Mouse (Mus musculus) brown adipose tissue, adult 24 weeks (tissue): ENCODE measurements at regions not wholly inside any gene's neighbourhood (a gene's known extent, or its start where the extent isn't known, plus 50 kb on each side); places are given as distances from the start of the nearest gene placed in this dataset.

Experiments
- H3K27ac ChIP-seq: fragments of 200-500 bp; replicated peaks from 2 replicates; pipeline ENCODE4 v1.5.1; 2012; ENCODE audit warnings: low read depth, mild to moderate bottlenecking, low read length
- H3K4me1 ChIP-seq: fragments of 200-500 bp; 2 replicates; pipeline ENCODE4 v1.6.1; 2012; ENCODE audit warnings: low read length, mixed read lengths; ENCODE audit not compliant: control insufficient read depth, insufficient read depth, insufficient read length
- H3K4me3 ChIP-seq: fragments of 200-500 bp; 2 replicates; pipeline ENCODE4 v1.5.1; 2012; ENCODE audit warnings: low read depth, mild to moderate bottlenecking, low read length, moderate library complexity; ENCODE audit not compliant: insufficient read depth

GRCm38 (mm10) chr15:85667381-85667791 is 67.4 kb upstream of the Ppara start:
- H3K27ac ChIP-seq: peak overlapping the region; percentile 93
- peak overlapping the region; percentile 67 for H3K4me3 ChIP-seq
- peaks cover 26% of the 10 kb centered on the region for H3K4me1 ChIP-seq

DNA sequence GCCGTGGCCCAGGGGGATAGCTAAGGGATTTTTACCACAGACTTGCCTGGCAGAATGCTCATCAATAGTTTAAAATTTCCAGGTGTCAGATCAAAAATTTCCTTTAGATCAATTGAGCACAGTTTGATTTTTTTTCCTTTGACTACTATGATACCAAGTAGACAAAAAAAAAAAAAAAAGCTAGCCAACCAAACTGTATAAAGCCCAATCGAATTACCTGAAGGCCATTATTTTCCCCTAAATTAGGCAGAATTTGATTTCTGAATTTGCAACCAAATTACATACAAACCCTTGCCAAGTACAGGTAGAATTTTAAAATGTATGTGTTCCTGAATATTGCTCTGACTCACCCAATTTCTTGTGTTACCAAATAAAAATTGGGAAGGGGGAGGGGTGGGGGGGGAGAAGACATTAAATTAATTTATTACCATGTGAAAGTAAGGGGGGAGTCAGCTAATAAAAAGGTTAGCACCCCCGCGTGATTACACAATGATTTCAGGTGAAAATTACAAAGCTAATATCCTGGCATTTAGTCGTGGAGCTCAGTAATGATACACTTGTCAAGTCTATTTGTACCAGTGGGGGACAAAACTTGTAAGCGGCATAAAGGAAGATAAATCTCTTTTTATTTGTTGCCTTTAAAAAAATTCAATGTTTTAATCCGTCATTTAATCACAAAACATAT is 66.7 kb upstream of the Ppara start:
- Histone ChIP-seq H3K27ac (peak overlapping the region; percentile 93), H3K4me3 (peak overlapping the region; percentile 67), H3K4me1 (peaks cover 20% of the 10 kb centered on the region)

DNA sequence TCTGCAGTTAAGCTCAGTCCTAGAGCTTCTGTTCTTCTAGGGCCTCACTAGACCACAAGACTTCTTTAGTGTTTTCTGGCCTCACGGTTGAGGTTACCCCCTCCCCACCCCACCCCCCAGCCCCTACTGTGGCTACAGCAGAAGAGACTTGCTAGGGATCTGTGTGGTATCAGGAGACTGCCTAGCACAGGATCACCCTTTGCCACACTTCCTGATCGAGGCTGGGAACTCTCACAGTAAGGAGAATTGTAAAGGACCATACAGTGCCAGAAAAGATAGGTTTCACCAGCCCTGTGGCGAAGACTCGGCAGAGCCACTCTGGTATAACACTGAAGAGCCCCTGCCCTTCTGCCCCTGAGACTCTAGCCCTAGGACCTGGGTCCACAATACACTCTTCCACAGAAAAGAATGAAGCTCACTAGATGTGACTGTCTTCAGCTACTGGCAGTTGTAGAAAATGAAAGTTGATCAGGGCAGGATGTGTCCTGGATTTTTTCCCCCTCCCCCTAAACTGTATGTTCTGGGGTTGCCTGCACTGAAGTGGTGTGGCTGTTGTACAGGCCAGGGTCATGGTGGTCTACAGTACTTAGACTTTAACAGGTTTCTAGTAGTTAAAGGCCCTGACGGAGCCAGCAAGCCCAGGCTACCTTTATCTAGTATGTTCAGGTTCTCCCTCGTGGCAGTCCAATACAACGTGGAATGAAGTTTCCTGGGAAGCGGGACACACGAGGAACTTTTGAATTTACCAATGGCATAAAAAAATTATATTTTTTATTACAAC is 65.7 kb upstream of the Ppara start:
- Histone ChIP-seq H3K4me3 (peak overlapping the region; percentile 92), H3K27ac (peak overlapping the region; percentile 100), H3K4me1 (peaks cover 14% of the 10 kb centered on the region)

- H3K4me3 ChIP-seq: peak overlapping the region; percentile 92
- H3K27ac ChIP-seq: peak overlapping the region; percentile 100
- peaks cover 11% of the 10 kb centered on the region for H3K4me1 ChIP-seq
Measured at GRCm38 (mm10) chr15:85669652-85670175, 65.1 kb upstream of the Ppara start.

GRCm38 (mm10) chr15:85670176-85670788 is 64.5 kb upstream of the Ppara start:
- H3K4me3 ChIP-seq: peak overlapping the region; percentile 92
- H3K27ac ChIP-seq: peak overlapping the region; percentile 100
- H3K4me1 ChIP-seq: peaks cover 11% of the 10 kb centered on the region

DNA sequence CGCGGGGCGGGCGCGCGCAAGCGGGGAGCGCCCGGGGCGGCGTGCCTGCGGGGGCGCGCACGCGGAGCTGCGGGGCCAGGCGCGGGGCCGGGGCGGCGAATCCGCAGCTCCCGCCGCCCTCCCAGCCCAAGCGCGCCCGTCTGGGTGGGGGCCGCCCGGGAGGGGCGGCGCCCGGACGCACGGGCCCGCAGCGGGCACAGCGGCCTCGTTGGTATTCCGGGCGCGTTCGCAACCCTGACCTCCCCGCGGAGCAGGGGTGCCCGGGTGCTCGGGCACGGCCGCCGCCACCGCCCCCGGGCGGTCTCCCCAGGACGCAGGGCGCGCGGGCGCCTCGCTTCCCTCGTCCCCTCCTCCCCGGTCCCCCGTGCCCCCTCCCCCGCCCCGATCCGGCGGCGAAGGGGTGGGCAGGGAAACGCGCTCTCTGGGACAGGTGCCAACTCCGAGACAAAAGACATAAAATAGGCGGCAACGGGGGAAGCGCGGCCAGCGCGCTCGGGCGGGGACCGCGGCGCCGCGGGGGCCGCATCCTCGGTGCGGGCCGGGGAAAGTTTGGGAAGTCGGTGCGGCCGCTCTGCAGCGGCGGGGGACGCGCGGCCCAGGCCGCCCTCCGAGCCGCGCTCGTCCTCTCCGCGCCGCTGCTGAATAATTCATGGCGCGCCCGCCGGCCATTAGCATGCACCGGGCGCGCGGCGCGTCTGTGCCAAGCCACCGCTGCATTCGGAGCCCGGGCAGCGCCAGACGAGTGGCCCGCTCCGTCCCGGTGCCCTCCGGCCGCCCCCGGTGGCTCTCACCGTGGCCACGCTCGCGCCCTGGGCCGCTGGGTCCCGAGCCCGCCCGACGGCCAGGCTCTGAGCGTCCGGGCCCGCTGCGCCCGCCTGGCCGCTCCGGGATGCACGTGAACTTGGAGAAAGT is 63.7 kb upstream of the Ppara start:
- H3K4me3 ChIP-seq: peak overlapping the region; percentile 92
- H3K4me1 ChIP-seq: peaks cover 7% of the 10 kb centered on the region
- H3K27ac ChIP-seq: peak overlapping the region; percentile 100

DNA sequence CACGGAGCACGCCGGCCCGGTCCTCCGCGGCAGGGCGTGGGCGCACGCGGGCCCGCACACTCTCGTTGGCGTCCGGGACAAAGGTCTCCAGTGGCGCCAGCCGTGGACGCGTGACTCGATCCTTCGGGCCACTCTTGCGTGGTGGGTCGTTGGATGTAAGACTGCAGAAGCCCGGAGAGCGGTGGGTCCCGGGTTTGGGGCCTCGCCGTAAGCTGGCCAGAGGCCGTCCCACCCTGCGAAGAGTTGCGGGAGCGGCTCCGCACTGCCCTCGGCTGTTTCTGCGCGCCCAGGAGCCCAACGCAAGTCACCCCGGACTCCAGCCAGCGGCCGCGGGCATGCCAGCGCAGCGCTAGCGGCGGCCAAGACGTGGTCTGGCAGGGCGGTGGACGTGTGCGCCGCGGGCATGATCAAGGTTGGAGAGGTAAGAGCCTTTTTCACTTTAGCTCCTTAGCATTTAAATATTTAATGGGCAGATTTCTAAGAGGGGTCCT is 63.0 kb upstream of the Ppara start:
- H3K4me3 ChIP-seq: peak overlapping the region; percentile 92
- peak overlapping the region; percentile 94 for H3K27ac ChIP-seq
- peaks cover 7% of the 10 kb centered on the region for H3K4me1 ChIP-seq

- H3K4me1 ChIP-seq: peaks cover 12% of the 10 kb centered on the region
- H3K4me3 ChIP-seq: peak overlapping the region; percentile 92
- H3K27ac ChIP-seq: peak overlapping the region; percentile 94
Measured at GRCm38 (mm10) chr15:85672376-85672775, 62.4 kb upstream of the Ppara start.

GRCm38 (mm10) chr15:85672931-85673330 is 61.9 kb upstream of the Ppara start:
- peak overlapping the region; percentile 81 for H3K27ac ChIP-seq
- peak overlapping the region; percentile 92 for H3K4me3 ChIP-seq
- peaks cover 13% of the 10 kb centered on the region for H3K4me1 ChIP-seq

GRCm38 (mm10) chr15:85673506-85673905 is 61.3 kb upstream of the Ppara start:
- H3K4me1 ChIP-seq: peaks cover 18% of the 10 kb centered on the region
- H3K27ac ChIP-seq: peak overlapping the region; percentile 75
- H3K4me3 ChIP-seq: peak overlapping the region; percentile 74

DNA sequence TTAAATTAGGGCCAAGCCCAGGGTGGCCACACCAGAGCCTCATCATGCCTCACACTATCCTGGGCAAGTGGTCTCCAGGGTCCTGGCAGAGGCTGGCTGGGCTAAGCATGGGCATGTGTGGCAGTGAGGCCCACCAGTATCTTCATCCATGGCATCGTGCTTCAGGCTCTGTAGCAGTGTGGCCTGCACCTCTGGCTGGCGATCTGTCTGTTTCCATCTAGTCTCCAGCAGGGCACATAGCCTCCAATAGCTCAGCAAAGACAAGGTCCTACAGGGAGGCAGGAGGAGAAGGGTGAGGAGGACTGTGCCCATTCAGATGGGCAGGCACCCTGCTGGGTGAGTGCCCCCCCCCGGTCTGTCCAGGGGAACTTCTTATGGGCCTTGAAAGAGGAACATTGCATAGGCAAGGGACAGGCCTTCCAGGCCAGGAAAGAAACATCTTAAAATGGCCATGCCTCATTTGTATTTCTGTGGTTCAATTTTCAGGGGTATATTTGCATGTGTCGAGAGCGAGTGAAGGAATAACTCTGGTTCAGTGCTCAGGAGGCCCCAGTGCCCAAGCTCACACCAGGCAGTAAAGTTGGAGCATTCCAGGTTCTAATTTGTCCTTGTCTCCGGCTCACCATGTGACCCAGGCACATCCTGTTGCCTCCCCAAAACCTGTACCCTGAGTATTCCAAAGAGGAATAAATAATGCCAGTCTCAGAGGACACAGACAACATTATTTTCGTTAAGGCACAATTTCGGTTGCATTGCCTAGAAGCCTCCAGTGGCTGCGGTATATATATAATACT is 60.4 kb upstream of the Ppara start:
- peak overlapping the region; percentile 74 for H3K4me3 ChIP-seq
- H3K27ac ChIP-seq: peak overlapping the region; percentile 75
- peaks cover 21% of the 10 kb centered on the region for H3K4me1 ChIP-seq

- H3K27ac ChIP-seq: peak overlapping the region; percentile 48
- H3K4me3 ChIP-seq: peak overlapping the region; percentile 45
- peaks cover 23% of the 10 kb centered on the region for H3K4me1 ChIP-seq
Measured at GRCm38 (mm10) chr15:85675126-85675525, 59.7 kb upstream of the Ppara start.

GRCm38 (mm10) chr15:85675736-85676135 is 59.0 kb upstream of the Ppara start:
- Histone ChIP-seq H3K4me3 (peak overlapping the region; percentile 45), H3K4me1 (peaks cover 25% of the 10 kb centered on the region), H3K27ac (peak overlapping the region; percentile 50)

DNA sequence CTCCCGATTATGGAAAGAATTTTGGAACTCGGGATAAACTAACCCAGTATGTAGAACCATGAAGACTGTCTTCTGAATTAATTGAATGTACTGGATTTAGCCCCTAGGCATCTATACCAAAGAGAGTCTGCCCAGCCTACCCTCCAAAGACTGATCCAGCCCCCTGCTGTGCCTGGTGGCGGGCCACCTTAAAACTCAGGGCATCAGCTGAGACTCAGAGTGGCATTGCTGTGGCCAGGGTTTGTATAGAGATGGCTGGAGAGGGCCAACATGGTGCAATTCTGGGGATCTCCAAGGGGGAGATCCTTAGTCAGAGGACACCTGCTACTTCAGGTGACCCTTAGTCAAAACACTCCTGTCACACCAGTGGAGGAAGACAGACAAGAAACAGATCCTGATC is 58.6 kb upstream of the Ppara start:
- Histone ChIP-seq H3K4me3 (peak overlapping the region; percentile 45), H3K27ac (peak overlapping the region; percentile 50; the same call in 1 of the 2 replicates), H3K4me1 (peaks cover 25% of the 10 kb centered on the region)
